Mouse (Mus musculus) limb, embryonic 14.5 days (tissue): ENCODE results near the gene Krtap16-1. TPM values are rescaled to one million over a fixed set of nuclear protein-coding genes. Genes with fewer than 3 reads are reported as not detected.

Source experiments
- ATAC-seq: fragments of 200-750 bp; cut with Nextera tagmentation; 2 replicates; pipeline ENCODE4 v1.8.0; 2017; ENCODE audit warnings: low read depth, moderate number of reproducible peaks, moderate TSS enrichment; ENCODE audit not compliant: low FRiP score
- DNase-seq: peaks from one replicate; pipeline ENCODE4 v3.0.0-alpha.2; 2015; ENCODE audit warnings: low spot score
- H3K27ac ChIP-seq: fragments of 300-500 bp; sonication (generic); replicated peaks from 2 replicates; pipeline ENCODE4 v1.5.1; 2014; ENCODE audit warnings: low read depth, mild to moderate bottlenecking, low read length, moderate library complexity, mixed read lengths
- H3K27me3 ChIP-seq: fragments of 300-500 bp; sonication (generic); 2 replicates; pipeline ENCODE4 v1.6.1; 2014; ENCODE audit warnings: low read length, mixed read lengths; ENCODE audit not compliant: control insufficient read depth, insufficient read depth
- H3K36me3 ChIP-seq: fragments of 300-500 bp; sonication (generic); 2 replicates; pipeline ENCODE4 v1.6.1; 2014; ENCODE audit warnings: mild to moderate bottlenecking, low read length, moderate library complexity, mixed read lengths; ENCODE audit not compliant: control insufficient read depth, insufficient read depth
- H3K4me1 ChIP-seq: fragments of 300-500 bp; sonication (generic); 2 replicates; pipeline ENCODE4 v1.6.1; 2014; ENCODE audit warnings: antibody characterized with exemption, low read length, mixed read lengths; ENCODE audit not compliant: control insufficient read depth, insufficient read depth
- H3K4me2 ChIP-seq: fragments of 300-500 bp; sonication (generic); replicated peaks from 2 replicates; pipeline ENCODE4 v1.6.1; 2014; ENCODE audit warnings: low read depth, mild to moderate bottlenecking, low read length, moderate library complexity; ENCODE audit not compliant: severe bottlenecking
- H3K4me3 ChIP-seq: fragments of 300-500 bp; sonication (generic); replicated peaks from 2 replicates; pipeline ENCODE4 v1.5.1; 2014; ENCODE audit warnings: low read length
- H3K9ac ChIP-seq: fragments of 300-500 bp; sonication (generic); 2 replicates; pipeline ENCODE4 v1.6.1; 2014; ENCODE audit warnings: mild to moderate bottlenecking, low read depth, low read length, moderate library complexity; ENCODE audit not compliant: severe bottlenecking
- H3K9me3 ChIP-seq: fragments of 300-500 bp; sonication (generic); 2 replicates; pipeline ENCODE4 v1.6.1; 2016; ENCODE audit warnings: low read length; ENCODE audit not compliant: control insufficient read depth
- POLR2A ChIP-seq: fragments of 200-500 bp; IDR thresholded peaks from 2 replicates; pipeline ENCODE4 v1.8.0; 2012; ENCODE audit warnings: inconsistent platforms, mild to moderate bottlenecking, moderate library complexity, borderline replicate concordance; ENCODE audit not compliant: insufficient read depth, insufficient read length; ENCODE audit errors: extremely low read depth
- WGBS: fragments of 180-500 bp; shearing (Covaris S2); extraction: QIAGEN DNeasy Blood & Tissue Kit; methylation state at CpG from one replicate; pipeline ENCODE4 v1.1.7; 2014; 5-methylcytosine and 5-hydroxymethylcytosine counted together
- polyA plus RNA-seq, 2 experiments: library from polyadenylated mRNA; depleted of rRNA in 1 of 2; stranded (reverse) in 1 of 2; unstranded in 1 of 2; fragments of >200 nt; fragmentation: Nextera tagmentation in 1 of 2; extraction: Ambion mirVana in 1 of 2; gene quantifications; 2 replicates each; pipeline versions ENCODE4 v1.2.1 to v1.2.3; 2012 to 2014

Krtap16-1 gene
- polyA plus RNA-seq (2012; rRNA removed) (not detected in 2 replicates), polyA plus RNA-seq (2014; fragmentation: Nextera tagmentation; extraction: Ambion mirVana) (0.19 TPM in 1 of 2 replicates, not detected in the other)

DNA sequence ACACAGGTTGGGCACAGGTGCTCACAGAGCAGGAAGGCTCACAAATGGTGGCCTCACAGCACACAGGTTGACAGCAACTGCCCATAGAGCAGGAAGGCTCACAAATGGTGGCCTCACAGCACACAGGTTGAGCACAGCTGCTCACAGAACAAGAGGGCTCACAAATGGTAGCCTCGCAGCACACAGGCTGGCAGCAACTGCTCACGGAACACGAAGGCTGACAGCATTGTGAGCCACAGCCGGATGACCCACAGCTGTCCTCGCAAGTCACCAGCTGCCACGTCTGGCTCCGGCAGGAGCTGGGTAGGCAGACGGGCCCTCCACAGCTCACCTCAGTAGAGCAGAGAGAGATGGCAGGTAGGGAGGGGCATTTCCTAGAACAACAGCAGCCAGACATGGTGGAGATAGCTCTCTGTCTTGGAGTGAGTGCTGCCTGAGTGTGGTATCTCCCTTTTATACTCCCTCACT is at the start of gene Krtap16-1:
Krtap16-1 (minus strand) TSS at position 418 of the 468 bp plus-strand sequence.
- Histone ChIP-seq H3K27ac (no peak within 1 kb of the TSS), H3K9ac (no peak within 1 kb of the TSS), H3K27me3 (no peaks in the 10 kb centered on the region), H3K36me3 (no peaks in the 10 kb centered on the region), H3K4me3 (no peak within 1 kb of the TSS), H3K4me2 (no peak within 1 kb of the TSS), H3K4me1 (no peaks in the 10 kb centered on the region), H3K9me3 (no peaks in the 10 kb centered on the region)
- no peak for TF ChIP-seq POLR2A
- no peak for DNase-seq
- 77% methylated on average over 8 of the region's 8 CpGs for WGBS
- no peak for ATAC-seq

DNA sequence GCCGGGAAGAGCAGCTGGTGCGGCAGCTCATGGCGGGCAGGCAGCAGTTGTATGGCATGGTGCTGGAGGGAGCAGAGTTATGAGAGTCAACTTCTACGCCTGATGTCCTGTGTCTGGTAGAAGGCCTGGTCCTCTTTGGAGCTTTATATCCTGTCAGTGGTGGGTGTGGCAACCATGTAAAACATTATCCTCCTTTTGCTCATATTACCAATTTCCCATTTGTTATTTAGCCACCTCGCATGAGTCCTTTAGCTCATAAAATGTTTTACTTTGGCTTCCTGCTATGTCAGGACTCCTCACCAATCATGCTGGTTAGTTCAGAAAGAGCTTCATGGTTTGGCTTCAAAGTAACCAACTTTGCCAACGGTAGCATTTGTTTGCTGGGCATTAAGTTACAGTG is 43.4 kb upstream of the Krtap16-1 start, which contains the start of gene Krt33b:
Krt33b (minus strand) TSS at position 101 of the 400 bp plus-strand sequence.
- Histone ChIP-seq H3K36me3 (no peaks in the 10 kb centered on the region), H3K4me3 (no peak within 1 kb of the TSS), H3K27me3 (no peaks in the 10 kb centered on the region), H3K9me3 (no peaks in the 10 kb centered on the region), H3K4me2 (no peak within 1 kb of the TSS), H3K27ac (no peak within 1 kb of the TSS), H3K4me1 (no peaks in the 10 kb centered on the region), H3K9ac (no peak within 1 kb of the TSS)
- TF ChIP-seq POLR2A, result no peak
- ATAC-seq (no peak), DNase-seq (no peak)
- WGBS, result 84% methylated on average over 6 of the region's 6 CpGs

DNA sequence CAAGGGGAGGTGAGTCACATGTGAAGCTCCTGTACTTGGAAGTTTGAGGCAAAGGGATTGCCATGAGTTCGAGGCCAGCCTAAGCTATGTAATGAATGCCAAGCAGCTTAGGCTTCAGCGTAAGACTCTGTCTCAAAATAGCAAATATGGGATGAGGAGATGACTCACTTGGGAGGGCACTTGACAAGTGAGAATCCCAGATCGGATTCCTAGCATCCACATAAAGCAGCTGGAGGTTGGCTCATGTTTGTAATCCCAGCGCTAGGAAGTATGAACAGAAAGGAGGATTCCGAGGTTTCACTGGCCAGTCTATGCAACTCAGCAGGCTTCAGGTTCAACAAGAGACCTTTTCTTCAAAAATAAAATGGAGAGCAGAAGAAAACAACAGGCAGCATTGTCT is 35.0 kb upstream of the Krtap16-1 start:
- H3K27ac ChIP-seq, result no peak overlapping the region
- H3K4me3 ChIP-seq, result no peak overlapping the region
- no peak overlapping the region for H3K9ac ChIP-seq
- TF ChIP-seq POLR2A, result no peak
- no peak overlapping the region for H3K4me2 ChIP-seq
- no peaks in the 10 kb centered on the region for H3K9me3 ChIP-seq
- ATAC-seq (no peak), DNase-seq (no peak)
- H3K36me3 ChIP-seq, result no peaks in the 10 kb centered on the region
- WGBS, result 76% methylated on average over 5 of the region's 5 CpGs
- H3K4me1 ChIP-seq, result no peaks in the 10 kb centered on the region
- H3K27me3 ChIP-seq, result no peaks in the 10 kb centered on the region

DNA sequence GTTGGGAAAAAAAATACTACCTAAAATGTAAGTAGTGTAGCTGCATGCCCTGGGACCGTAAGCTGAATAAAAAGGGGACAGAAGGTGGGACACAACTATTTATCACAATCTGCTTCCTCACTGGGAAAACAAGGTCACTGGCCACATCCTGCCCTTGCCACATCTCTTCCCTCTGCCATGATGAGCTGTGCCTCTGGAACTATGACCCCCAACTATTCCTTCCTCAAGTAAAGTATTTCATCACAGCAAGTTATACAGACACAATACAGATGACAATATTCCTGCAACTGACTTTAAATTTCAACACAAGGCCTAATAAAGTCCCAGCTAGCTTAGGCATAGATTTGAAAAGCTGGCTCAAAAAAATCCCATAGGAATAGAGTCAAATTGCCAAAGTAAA is 33.1 kb upstream of the Krtap16-1 start:
- Histone ChIP-seq H3K9ac (no peak overlapping the region), H3K27me3 (no peaks in the 10 kb centered on the region), H3K36me3 (no peaks in the 10 kb centered on the region), H3K4me2 (no peak overlapping the region), H3K27ac (no peak overlapping the region), H3K4me1 (no peaks in the 10 kb centered on the region), H3K4me3 (no peak overlapping the region), H3K9me3 (no peaks in the 10 kb centered on the region)
- no peak for ATAC-seq
- no peak for TF ChIP-seq POLR2A
- WGBS, result 91% methylated on average over 1 of the region's 1 CpGs
- DNase-seq, result no peak

DNA sequence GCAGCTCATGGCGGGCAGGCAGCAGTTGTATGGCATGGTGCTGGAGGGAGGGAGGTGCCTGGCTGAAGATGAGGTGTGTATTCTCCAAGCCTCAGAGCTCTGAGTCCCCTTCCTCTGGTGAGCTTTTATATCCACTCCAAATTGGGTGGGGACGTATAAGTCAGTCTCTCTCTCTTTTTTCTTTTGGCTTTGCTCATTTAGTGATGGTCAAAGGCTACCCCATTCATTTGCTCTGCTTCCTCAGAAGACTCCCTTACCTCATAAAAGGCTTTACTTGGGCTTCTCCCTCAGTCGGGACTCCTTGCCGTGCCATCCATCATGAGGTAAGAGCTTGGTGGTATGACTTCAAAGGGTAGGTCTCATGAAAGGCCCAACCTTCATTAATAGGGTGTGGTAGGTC is 29.7 kb upstream of the Krtap16-1 start, which contains the start of gene Krt33a:
Krt33a (minus strand) TSS at position 101 of the 400 bp plus-strand sequence.
- WGBS, result 51% methylated on average over 4 of the region's 4 CpGs
- no peaks in the 10 kb centered on the region for H3K4me1 ChIP-seq
- ATAC-seq, result no peak
- TF ChIP-seq POLR2A, result no peak
- no peak within 1 kb of the TSS for H3K9ac ChIP-seq
- H3K9me3 ChIP-seq, result no peaks in the 10 kb centered on the region
- H3K27ac ChIP-seq, result no peak within 1 kb of the TSS
- no peaks in the 10 kb centered on the region for H3K27me3 ChIP-seq
- no peak for DNase-seq
- no peaks in the 10 kb centered on the region for H3K36me3 ChIP-seq
- no peak within 1 kb of the TSS for H3K4me2 ChIP-seq
- no peak within 1 kb of the TSS for H3K4me3 ChIP-seq
